Mouse (Mus musculus) 3134 (cell line): ENCODE results near the gene Lamc1.

Source experiments
- DNase-seq: peaks from one replicate; pipeline ENCODE4 v3.0.0-alpha.2; 2011; ENCODE audit warnings: low spot score; ENCODE audit not compliant: insufficient read length; ENCODE audit errors: extremely low read depth

The Lamc1 gene

GRCm38 (mm10) chr1:153333296-153334121, 923 bp upstream of the Lamc1 start:
- no peak for DNase-seq

- DNase-seq = peak; percentile 80
Measured at GRCm38 (mm10) chr1:153331796-153332443, 666 bp downstream of the Lamc1 start.

- no peak for DNase-seq
Measured at GRCm38 (mm10) chr1:153331206-153331605, 1.4 kb downstream of the Lamc1 start.

- no peak for DNase-seq
Measured at GRCm38 (mm10) chr1:153329306-153329705, 3.3 kb downstream of the Lamc1 start.

GRCm38 (mm10) chr1:153327063-153327462, 5.5 kb downstream of the Lamc1 start:
- DNase-seq = no peak

- no peak for DNase-seq
Measured at GRCm38 (mm10) chr1:153326226-153326625, 6.4 kb downstream of the Lamc1 start.

- no peak for DNase-seq
Measured at GRCm38 (mm10) chr1:153321404-153321803, 11.2 kb downstream of the Lamc1 start.

GRCm38 (mm10) chr1:153320554-153321147, 11.9 kb downstream of the Lamc1 start:
- no peak for DNase-seq

- no peak for DNase-seq
Measured at GRCm38 (mm10) chr1:153320121-153320520, 12.5 kb downstream of the Lamc1 start.

GRCm38 (mm10) chr1:153318741-153319140, 13.8 kb downstream of the Lamc1 start:
- no peak for DNase-seq

GRCm38 (mm10) chr1:153318287-153318686, 14.3 kb downstream of the Lamc1 start:
- no peak for DNase-seq

- DNase-seq = no peak
Measured at GRCm38 (mm10) chr1:153317486-153318260, 14.9 kb downstream of the Lamc1 start.

GRCm38 (mm10) chr1:153316956-153317355, 15.6 kb downstream of the Lamc1 start:
- DNase-seq = no peak

- DNase-seq = no peak
Measured at GRCm38 (mm10) chr1:153316286-153316685, 16.3 kb downstream of the Lamc1 start.

GRCm38 (mm10) chr1:153315121-153315520, 17.5 kb downstream of the Lamc1 start:
- no peak for DNase-seq

GRCm38 (mm10) chr1:153312992-153313391, 19.6 kb downstream of the Lamc1 start:
- DNase-seq = no peak

- no peak for DNase-seq
Measured at GRCm38 (mm10) chr1:153310190-153310589, 22.4 kb downstream of the Lamc1 start.

GRCm38 (mm10) chr1:153309310-153309709, 23.3 kb downstream of the Lamc1 start:
- no peak for DNase-seq

- no peak for DNase-seq
Measured at GRCm38 (mm10) chr1:153308915-153309296, 23.7 kb downstream of the Lamc1 start.

- peak; percentile 62 for DNase-seq
Measured at GRCm38 (mm10) chr1:153308179-153308914, 24.2 kb downstream of the Lamc1 start.
